Mouse (Mus musculus) liver, embryonic 14.5 days (tissue): ENCODE results near the gene Kntc1. TPM values are rescaled to one million over a fixed set of nuclear protein-coding genes. Genes with fewer than 3 reads are reported as not detected.

Experiments used
- ATAC-seq: fragments of 200-750 bp; cut with Nextera tagmentation; 2 replicates; pipeline ENCODE4 v1.8.0; 2017; ENCODE audit warnings: moderate number of reproducible peaks, mild to moderate bottlenecking, moderate library complexity; ENCODE audit not compliant: insufficient read depth
- DNase-seq, 3 experiments: peaks; one replicate each; pipeline ENCODE4 v3.0.0-alpha.2; 2012 to 2013; ENCODE audit warnings: low read depth in 3 of 3, low spot score in 3 of 3
- H3K27ac ChIP-seq: fragments of 300-500 bp; sonication (generic); 2 replicates; pipeline ENCODE4 v1.5.1; 2014; ENCODE audit warnings: moderate library complexity, mild to moderate bottlenecking, control low read depth, inconsistent platforms
- H3K27me3 ChIP-seq: fragments of 300-500 bp; sonication (generic); 2 replicates; pipeline ENCODE4 v1.6.1; 2014; ENCODE audit warnings: mild to moderate bottlenecking, low read length, moderate library complexity; ENCODE audit not compliant: control insufficient read depth, insufficient read depth
- H3K36me3 ChIP-seq: fragments of 300-500 bp; sonication (generic); replicated peaks from 2 replicates; pipeline ENCODE4 v1.6.1; 2014; ENCODE audit warnings: low read depth; ENCODE audit not compliant: control insufficient read depth, insufficient read depth
- H3K4me1 ChIP-seq, 2 experiments: fragments of 200-500 bp in 1 of 2; fragments of 300-500 bp in 1 of 2; sonication (generic) in 1 of 2; replicated peaks; 2 replicates each; pipeline ENCODE4 v1.6.1; 2012 to 2014; ENCODE audit warnings: antibody characterized with exemption in 1 of 2, inconsistent platforms in 1 of 2, low read length in 1 of 2; ENCODE audit not compliant: control insufficient read depth in 2 of 2, insufficient read depth in 2 of 2
- H3K4me2 ChIP-seq: fragments of 300-500 bp; sonication (generic); 2 replicates; pipeline ENCODE4 v1.6.1; 2014; ENCODE audit warnings: low read depth, mild to moderate bottlenecking, control low read depth, moderate library complexity
- H3K4me3 ChIP-seq, 2 experiments: fragments of 200-500 bp in 1 of 2; fragments of 300-500 bp in 1 of 2; sonication (generic) in 1 of 2; 2 replicates each; pipeline ENCODE4 v1.5.1; 2012 to 2014; ENCODE audit warnings: low read depth in 2 of 2, low read length in 2 of 2, mild to moderate bottlenecking in 2 of 2, control low read depth in 1 of 2, inconsistent platforms in 1 of 2, moderate library complexity in 1 of 2; ENCODE audit not compliant: insufficient read depth in 1 of 2
- H3K9ac ChIP-seq: fragments of 300-500 bp; sonication (generic); replicated peaks from 2 replicates; pipeline ENCODE4 v1.6.1; 2014; ENCODE audit warnings: mild to moderate bottlenecking, control low read depth, moderate library complexity
- H3K9me3 ChIP-seq: fragments of 300-500 bp; sonication (generic); 2 replicates; pipeline ENCODE4 v1.6.1; 2016; ENCODE audit warnings: low read length, mixed read lengths; ENCODE audit not compliant: control insufficient read depth
- CTCF ChIP-seq: IDR thresholded peaks from 2 replicates; pipeline ENCODE4 v1.5.1; 2016; ENCODE audit warnings: antibody characterized with exemption, low read depth, control low read depth
- EP300 ChIP-seq: IDR thresholded peaks from 2 replicates; pipeline ENCODE4 v1.6.1; 2016; ENCODE audit warnings: antibody characterized with exemption, low read depth
- WGBS: fragments of 180-500 bp; shearing (Covaris S2); extraction: QIAGEN DNeasy Blood & Tissue Kit; methylation state at CpG from one replicate; pipeline ENCODE4 v1.1.7; 2014; ENCODE audit not compliant: insufficient replicate concordance; 5-methylcytosine and 5-hydroxymethylcytosine counted together
- polyA plus RNA-seq, 2 experiments: library from polyadenylated mRNA; depleted of rRNA in 1 of 2; stranded (reverse) in 1 of 2; unstranded in 1 of 2; fragments of >200 nt; fragmentation: Nextera tagmentation in 1 of 2; extraction: Ambion mirVana in 1 of 2; gene quantifications; 2 replicates each; pipeline versions ENCODE4 v1.2.1 to v1.2.3; 2012 to 2014

The Kntc1 gene
- polyA plus RNA-seq, 2 experiments: 21.0 to 22.2 TPM

- ATAC-seq (no peak), DNase-seq (no peak)
- TF ChIP-seq EP300 (no peak), CTCF (no peak)
- H3K4me1 ChIP-seq: no peaks in the 10 kb centered on the region
- H3K4me3 ChIP-seq: no peak overlapping the region
- H3K9ac ChIP-seq: no peak overlapping the region
- no peak overlapping the region for H3K27ac ChIP-seq
- H3K4me2 ChIP-seq: no peak overlapping the region
- no peaks in the 10 kb centered on the region for H3K27me3 ChIP-seq
- no peaks in the 10 kb centered on the region for H3K9me3 ChIP-seq
- WGBS: 84% methylated on average over 9 of the region's 9 CpGs
- H3K36me3 ChIP-seq: peaks cover 78% of the 10 kb centered on the region
Measured at GRCm38 (mm10) chr5:123773441-123773840, 23.9 kb downstream of the Kntc1 start.

- 84% methylated on average over 8 of the region's 8 CpGs for WGBS
- TF ChIP-seq EP300 (no peak), CTCF (no peak)
- Histone ChIP-seq H3K27ac (no peak overlapping the region), H3K9ac (no peak overlapping the region), H3K4me2 (no peak overlapping the region), H3K36me3 (peaks cover 86% of the 10 kb centered on the region), H3K27me3 (no peaks in the 10 kb centered on the region), H3K4me1 (no peaks in the 10 kb centered on the region), H3K4me3 (no peak overlapping the region), H3K9me3 (no peaks in the 10 kb centered on the region)
- DNase-seq: no peak
- ATAC-seq: no peak
Measured at GRCm38 (mm10) chr5:123780716-123781115, 31.2 kb downstream of the Kntc1 start.

GRCm38 (mm10) chr5:123781864-123782263, 32.3 kb downstream of the Kntc1 start:
- ATAC-seq (no peak), DNase-seq (no peak)
- Histone ChIP-seq H3K4me3 (no peak overlapping the region), H3K27me3 (no peaks in the 10 kb centered on the region), H3K9me3 (no peaks in the 10 kb centered on the region), H3K4me2 (no peak overlapping the region), H3K27ac (no peak overlapping the region), H3K36me3 (peaks cover 85% of the 10 kb centered on the region), H3K4me1 (no peaks in the 10 kb centered on the region), H3K9ac (no peak overlapping the region)
- no peak for TF ChIP-seq EP300
- no peak for TF ChIP-seq CTCF
- 83% methylated on average over 4 of the region's 4 CpGs for WGBS

GRCm38 (mm10) chr5:123788976-123789375, 39.5 kb downstream of the Kntc1 start:
- Histone ChIP-seq H3K4me1 (no peaks in the 10 kb centered on the region), H3K27ac (no peak overlapping the region), H3K27me3 (no peaks in the 10 kb centered on the region), H3K9me3 (no peaks in the 10 kb centered on the region), H3K36me3 (peaks cover 86% of the 10 kb centered on the region), H3K9ac (no peak overlapping the region), H3K4me2 (no peak overlapping the region), H3K4me3 (no peak overlapping the region)
- no peak for DNase-seq
- ATAC-seq: no peak
- WGBS: 89% methylated on average over 7 of the region's 7 CpGs
- no peak for TF ChIP-seq EP300
- 0 out of 2 replicates have a peak, but pooled peaks have one; percentile 7 for TF ChIP-seq CTCF

GRCm38 (mm10) chr5:123793081-123793480, 43.6 kb downstream of the Kntc1 start:
- no peak for TF ChIP-seq EP300
- TF ChIP-seq CTCF: peak; percentile 28; the same call in 1 of the 2 replicates
- WGBS: 78% methylated on average over 2 of the region's 2 CpGs
- H3K36me3 ChIP-seq: peaks cover 80% of the 10 kb centered on the region
- H3K4me3 ChIP-seq: no peak overlapping the region
- H3K9ac ChIP-seq: no peak overlapping the region
- H3K4me1 ChIP-seq: no peaks in the 10 kb centered on the region
- H3K27ac ChIP-seq: no peak overlapping the region
- H3K4me2 ChIP-seq: no peak overlapping the region
- no peaks in the 10 kb centered on the region for H3K9me3 ChIP-seq
- ATAC-seq (no peak), DNase-seq (no peak)
- no peaks in the 10 kb centered on the region for H3K27me3 ChIP-seq
